In genomic region chr2:160953131-160953873, GRCm38 (mm10) we compare ENCODE assay signal across 14 mouse cellular contexts. TPM values are rescaled to one million over a fixed set of nuclear protein-coding genes. Genes with fewer than 3 reads are reported as not detected.
DNase-seq lines count a peak whose midpoint lies in the region; ATAC-seq and TF ChIP-seq lines count a peak whose summit lies in the region.
"Had no signal": no experiment of that assay in that cellular context is flagged by ENCODE, and none has a peak within 500 bp of the region (broad histone marks: within the 10 kb centered on the region; RNA-seq: fewer than 3 reads in every experiment).

No protein-coding gene starts in this region.

- DNase-seq in embryonic facial prominence, embryonic 10.5 days (ENCODE audit: low spot score), result no peak
- peak; percentile 27 for DNase-seq in hindbrain, postnatal 0 days (ENCODE audit: low spot score)
- peak; percentile 70 for DNase-seq in MN1 (ENCODE audit: low spot score)
- DNase-seq in limb, embryonic 14.5 days (ENCODE audit: low spot score), result peak; percentile 27
- no peak for DNase-seq in spleen, adult 18-20 months
- DNase-seq in thymus, postnatal 36 days, result no peak
- DNase-seq: adrenal gland, postnatal 14 days; gastrocnemius, postnatal 14 days; heart, postnatal 14 days; kidney, postnatal 36 days; lung, adult 18-20 months had no signal

- H3K9me3 ChIP-seq in embryonic facial prominence, embryonic 12.5 days, result no peaks in the 10 kb centered on the region
- H3K9me3 ChIP-seq in embryonic facial prominence, embryonic 10.5 days, result no peaks in the 10 kb centered on the region
- no peaks in the 10 kb centered on the region for H3K9me3 ChIP-seq in hindbrain, postnatal 0 days (ENCODE audit: low read length)
- no peaks in the 10 kb centered on the region for H3K9me3 ChIP-seq in hindbrain, embryonic 12.5 days (replicated peaks)
- no peaks in the 10 kb centered on the region for H3K9me3 ChIP-seq in limb, embryonic 14.5 days (ENCODE audit: control insufficient read depth, low read length)

- H3K4me2 ChIP-seq in embryonic facial prominence, embryonic 12.5 days (replicated peaks), result no peak overlapping the region
- no peak overlapping the region for H3K4me2 ChIP-seq in hindbrain, postnatal 0 days (ENCODE audit: low read depth, low read length)
- no peak overlapping the region for H3K4me2 ChIP-seq in hindbrain, embryonic 12.5 days (replicated peaks)
- no peak overlapping the region for H3K4me2 ChIP-seq in limb, embryonic 14.5 days (replicated peaks; ENCODE audit: low read depth, low read length, severe bottlenecking)

- no peak overlapping the region for H3K9ac ChIP-seq in embryonic facial prominence, embryonic 12.5 days
- no peak overlapping the region for H3K9ac ChIP-seq in hindbrain, postnatal 0 days (replicated peaks; ENCODE audit: low read length)
- no peak overlapping the region for H3K9ac ChIP-seq in hindbrain, embryonic 12.5 days
- H3K9ac ChIP-seq in limb, embryonic 14.5 days (ENCODE audit: low read depth, low read length, severe bottlenecking), result no peak overlapping the region

- ATAC-seq in embryonic facial prominence, embryonic 12.5 days (ENCODE audit: insufficient number of reproducible peaks, insufficient read depth, low FRiP score, low TSS enrichment), result 0 out of 2 replicates have a peak, but pooled peaks have one; percentile 17
- ATAC-seq in hindbrain, postnatal 0 days, result peak; percentile 76
- ATAC-seq in hindbrain, embryonic 12.5 days (ENCODE audit: low FRiP score), result no peak
- peak; percentile 19; the same call in 1 of the 2 replicates for ATAC-seq in limb, embryonic 14.5 days (ENCODE audit: low FRiP score, low read depth)
- ATAC-seq: intestine, postnatal 0 days had no signal

- TF ChIP-seq CTCF in hindbrain, postnatal 0 days (IDR thresholded peaks at IDR 0.05; ENCODE audit: low read depth), result no peak

- WGBS in embryonic facial prominence, embryonic 12.5 days, result 81% methylated on average over 7 of the region's 7 CpGs
- WGBS in embryonic facial prominence, embryonic 10.5 days, result 89% methylated on average over 7 of the region's 7 CpGs
- WGBS in hindbrain, postnatal 0 days, result 60% methylated on average over 7 of the region's 7 CpGs
- WGBS in hindbrain, embryonic 12.5 days, result 88% methylated on average over 7 of the region's 7 CpGs
- WGBS in limb, embryonic 14.5 days, result 68% methylated on average over 7 of the region's 7 CpGs

- H3K36me3 ChIP-seq in embryonic facial prominence, embryonic 12.5 days, result peaks cover 75% of the 10 kb centered on the region
- H3K36me3 ChIP-seq in embryonic facial prominence, embryonic 10.5 days (replicated peaks), result peaks cover 96% of the 10 kb centered on the region
- H3K36me3 ChIP-seq in hindbrain, postnatal 0 days (ENCODE audit: insufficient read depth, low read length), result peaks cover 49% of the 10 kb centered on the region
- peaks cover 80% of the 10 kb centered on the region for H3K36me3 ChIP-seq in hindbrain, embryonic 12.5 days
- H3K36me3 ChIP-seq in limb, embryonic 14.5 days (ENCODE audit: control insufficient read depth, insufficient read depth, low read length), result peaks cover 77% of the 10 kb centered on the region

- no peak for TF ChIP-seq POLR2A in limb, embryonic 14.5 days (IDR thresholded peaks at IDR 0.05; ENCODE audit: borderline replicate concordance, extremely low read depth, insufficient read depth, insufficient read length)

- no peak overlapping the region for H3K27ac ChIP-seq in embryonic facial prominence, embryonic 12.5 days
- no peak overlapping the region for H3K27ac ChIP-seq in embryonic facial prominence, embryonic 10.5 days (replicated peaks)
- H3K27ac ChIP-seq in hindbrain, postnatal 0 days, result peak overlapping the region; percentile 2; the same call in 1 of the 2 replicates
- no peak overlapping the region for H3K27ac ChIP-seq in hindbrain, embryonic 12.5 days
- no peak overlapping the region for H3K27ac ChIP-seq in limb, embryonic 14.5 days (replicated peaks; ENCODE audit: low read depth, low read length)

- H3K4me3 ChIP-seq in embryonic facial prominence, embryonic 12.5 days, result no peak overlapping the region
- no peak overlapping the region for H3K4me3 ChIP-seq in embryonic facial prominence, embryonic 10.5 days
- no peak overlapping the region for H3K4me3 ChIP-seq in hindbrain, postnatal 0 days (ENCODE audit: low read length)
- H3K4me3 ChIP-seq in hindbrain, embryonic 12.5 days, result no peak overlapping the region
- H3K4me3 ChIP-seq in limb, embryonic 14.5 days (replicated peaks; ENCODE audit: low read length), result no peak overlapping the region

- H3K27me3 ChIP-seq in embryonic facial prominence, embryonic 12.5 days, result no peaks in the 10 kb centered on the region
- no peaks in the 10 kb centered on the region for H3K27me3 ChIP-seq in embryonic facial prominence, embryonic 10.5 days (replicated peaks; ENCODE audit: low read depth, poor library complexity, severe bottlenecking)
- no peaks in the 10 kb centered on the region for H3K27me3 ChIP-seq in hindbrain, postnatal 0 days (ENCODE audit: insufficient read depth, low read length)
- H3K27me3 ChIP-seq in hindbrain, embryonic 12.5 days, result no peaks in the 10 kb centered on the region
- no peaks in the 10 kb centered on the region for H3K27me3 ChIP-seq in limb, embryonic 14.5 days (ENCODE audit: control insufficient read depth, insufficient read depth, low read length)

- H3K4me1 ChIP-seq in embryonic facial prominence, embryonic 12.5 days, result 0 out of 2 replicates have a peak, but pooled peaks cover 11% of the 10 kb centered on the region
- no peaks in the 10 kb centered on the region for H3K4me1 ChIP-seq in embryonic facial prominence, embryonic 10.5 days
- no peaks in the 10 kb centered on the region; the same call in 1 of the 2 replicates for H3K4me1 ChIP-seq in hindbrain, postnatal 0 days (ENCODE audit: insufficient read depth, low read length)
- 0 out of 2 replicates have a peak, but pooled peaks cover 2% of the 10 kb centered on the region for H3K4me1 ChIP-seq in hindbrain, embryonic 12.5 days
- peaks cover 6% of the 10 kb centered on the region; the same call in 1 of the 2 replicates for H3K4me1 ChIP-seq in limb, embryonic 14.5 days (ENCODE audit: control insufficient read depth, insufficient read depth, low read length)

RNA-seq across cellular contexts. Expression of gene Emilin3, which starts 41.2 kb away (rescaled TPM):
- 20.5 and 22.3 TPM in 2 replicates for polyA plus RNA-seq in embryonic facial prominence, embryonic 12.5 days (2016; fragmentation: Nextera tagmentation; extraction: Ambion mirVana)
- polyA plus RNA-seq in embryonic facial prominence, embryonic 10.5 days (2016; fragmentation: Nextera tagmentation; extraction: Ambion mirVana), result 2.2 and 3.5 TPM in 2 replicates
- 2.0 and 3.1 TPM in 2 replicates for total RNA-seq in hindbrain, postnatal 0 days (2014; rRNA removed)
- polyA plus RNA-seq in hindbrain, postnatal 0 days (2015; fragmentation: Nextera tagmentation; extraction: Ambion mirVana), result 0.39 and 0.54 TPM in 2 replicates
- 5.1 and 7.5 TPM in 2 replicates for polyA plus RNA-seq in hindbrain, embryonic 12.5 days (2016; fragmentation: Nextera tagmentation; extraction: Ambion mirVana)
- polyA plus RNA-seq in limb, embryonic 14.5 days (2012; rRNA removed), result 69.3 and 89.0 TPM in 2 replicates
- 30.3 and 32.3 TPM in 2 replicates for polyA plus RNA-seq in limb, embryonic 14.5 days (2014; fragmentation: Nextera tagmentation; extraction: Ambion mirVana)

Comparison
In these comparisons a context has a peak if more than half of its experiments do, and no peak if none do; other contexts are left out.
1. DNase-seq: peak in hindbrain, postnatal 0 days (single experiment), MN1 (single experiment) and limb, embryonic 14.5 days (single experiment); none in embryonic facial prominence, embryonic 10.5 days (single experiment), spleen, adult 18-20 months (0 of 2) and thymus, postnatal 36 days (0 of 2).